Mouse (Mus musculus) olfactory bulb, adult 2 months (tissue): Measurements from ENCODE around the gene Prpf31.

ENCODE experiments used
- CTCF ChIP-seq: fragments of 200-500 bp; IDR thresholded peaks from 2 replicates; pipeline ENCODE4 v1.5.1; 2012; ENCODE audit warnings: low read depth, mild to moderate bottlenecking, low read length, moderate library complexity; ENCODE audit not compliant: insufficient read depth
- POLR2A ChIP-seq: fragments of 200-500 bp; IDR thresholded peaks from 2 replicates; pipeline ENCODE4 v1.6.1; 2012; ENCODE audit warnings: mild to moderate bottlenecking, low read depth, low read length, moderate library complexity; ENCODE audit not compliant: insufficient read depth

GRCm38 (mm10) chr7:3601119-3601518, 28.7 kb upstream of the Prpf31 start:
- no peak for TF ChIP-seq CTCF
- no peak for TF ChIP-seq POLR2A
